Mouse (Mus musculus) frontal cortex, postnatal 10 days (tissue): ENCODE results near the gene Uqcr11.

Experiments used
- DNase-seq, 2 experiments: peaks; one replicate each; pipeline ENCODE4 v3.0.0; 2022; ENCODE audit warnings: low spot score in 2 of 2, mixed read lengths in 1 of 2

Uqcr11 gene

DNA sequence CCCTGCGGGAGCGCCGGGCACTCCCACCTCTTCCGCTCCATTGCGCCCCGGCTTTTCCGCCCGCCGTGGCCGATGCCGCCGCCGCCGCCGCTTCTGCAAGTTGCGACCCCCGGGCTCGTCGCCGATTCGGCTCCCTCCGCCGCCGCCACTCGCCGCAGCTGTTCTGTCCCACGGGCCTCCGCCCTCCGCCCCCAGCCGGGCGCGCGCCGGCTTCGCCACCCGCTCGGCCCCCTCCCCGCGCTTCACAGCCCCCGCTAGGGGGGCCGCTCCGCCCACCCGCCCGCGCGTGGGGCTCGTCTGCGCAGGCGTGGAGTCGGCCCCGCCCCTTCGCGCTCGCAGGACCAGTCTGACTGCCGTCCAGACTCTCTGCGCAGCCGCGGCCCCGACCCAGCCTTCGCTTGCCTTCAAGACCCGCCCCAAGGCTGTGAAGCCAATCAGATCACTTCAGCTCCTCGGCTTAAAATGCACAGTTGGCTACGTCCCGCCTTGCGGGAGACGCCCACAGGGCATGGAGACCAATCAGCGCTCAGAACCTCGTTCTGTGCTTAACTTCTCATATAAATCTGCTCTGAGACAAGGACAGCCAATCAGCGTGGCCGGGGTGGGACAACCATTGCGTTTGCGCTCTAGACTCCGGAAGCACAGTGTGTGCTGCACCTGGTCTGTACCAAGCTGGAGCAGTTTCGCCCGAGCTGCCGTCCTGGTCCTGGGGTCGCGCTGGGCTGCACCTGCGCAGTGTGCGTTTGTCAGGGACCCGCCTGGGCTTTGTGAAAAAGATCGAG is 7.2 kb downstream of the Uqcr11 start, which contains the start of gene Mbd3:
TSS of gene Mbd3 (minus strand) at position 360 of the 782 bp plus-strand sequence.
- peak; percentile 100 for DNase-seq

GRCm38 (mm10) chr10:80398719-80399190 is 7.9 kb downstream of the Uqcr11 start:
- DNase-seq = peak; percentile 96 to 97

DNA sequence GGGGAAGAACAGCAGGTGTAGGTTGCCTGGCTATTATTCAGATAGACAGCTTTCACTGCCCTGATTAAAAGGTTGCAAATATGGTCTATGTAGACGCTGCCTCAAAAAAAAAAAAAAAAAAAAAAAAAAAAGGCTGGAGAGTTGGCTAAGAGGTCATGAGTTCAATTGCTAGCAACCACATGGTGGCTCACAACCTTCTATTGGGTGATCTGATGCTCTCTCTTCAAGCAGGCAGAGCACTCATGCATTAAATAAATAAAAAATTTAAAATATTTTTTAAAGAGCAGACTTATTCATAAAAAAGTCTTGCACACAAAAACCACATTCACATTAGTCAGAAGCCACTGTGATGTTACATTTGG is 8.5 kb downstream of the Uqcr11 start:
- no peak for DNase-seq

DNA sequence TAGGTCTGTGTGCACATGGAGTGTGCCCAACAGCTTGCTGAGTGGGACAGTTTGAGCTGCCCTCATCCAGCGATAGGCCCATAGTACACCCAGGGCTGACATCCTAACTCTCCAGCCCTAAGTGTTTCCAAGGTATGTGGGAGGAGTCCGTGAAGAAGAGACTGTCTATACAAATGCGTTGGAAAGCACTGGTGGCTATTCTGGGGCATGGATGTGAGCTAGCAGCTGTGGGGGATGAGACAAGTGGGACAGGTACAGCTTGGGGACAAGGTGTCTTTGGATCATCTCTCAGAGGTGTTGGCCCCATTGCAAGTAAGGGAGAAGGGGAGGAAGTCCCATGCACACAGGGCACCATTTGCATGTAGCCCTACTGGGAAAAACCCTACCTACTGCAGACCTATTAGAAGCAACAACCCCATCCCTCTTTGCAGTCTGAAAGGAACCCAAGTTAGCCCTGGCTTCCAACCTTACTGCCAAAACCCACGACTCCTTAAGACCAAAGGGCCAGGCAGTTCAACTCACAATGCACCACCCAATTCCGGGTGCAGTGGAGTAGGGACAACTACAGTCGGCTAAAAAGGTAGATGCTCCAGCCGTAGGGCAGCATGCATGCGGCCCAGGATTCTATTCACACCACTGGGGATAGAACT is 9.0 kb downstream of the Uqcr11 start:
- no peak for DNase-seq

DNA sequence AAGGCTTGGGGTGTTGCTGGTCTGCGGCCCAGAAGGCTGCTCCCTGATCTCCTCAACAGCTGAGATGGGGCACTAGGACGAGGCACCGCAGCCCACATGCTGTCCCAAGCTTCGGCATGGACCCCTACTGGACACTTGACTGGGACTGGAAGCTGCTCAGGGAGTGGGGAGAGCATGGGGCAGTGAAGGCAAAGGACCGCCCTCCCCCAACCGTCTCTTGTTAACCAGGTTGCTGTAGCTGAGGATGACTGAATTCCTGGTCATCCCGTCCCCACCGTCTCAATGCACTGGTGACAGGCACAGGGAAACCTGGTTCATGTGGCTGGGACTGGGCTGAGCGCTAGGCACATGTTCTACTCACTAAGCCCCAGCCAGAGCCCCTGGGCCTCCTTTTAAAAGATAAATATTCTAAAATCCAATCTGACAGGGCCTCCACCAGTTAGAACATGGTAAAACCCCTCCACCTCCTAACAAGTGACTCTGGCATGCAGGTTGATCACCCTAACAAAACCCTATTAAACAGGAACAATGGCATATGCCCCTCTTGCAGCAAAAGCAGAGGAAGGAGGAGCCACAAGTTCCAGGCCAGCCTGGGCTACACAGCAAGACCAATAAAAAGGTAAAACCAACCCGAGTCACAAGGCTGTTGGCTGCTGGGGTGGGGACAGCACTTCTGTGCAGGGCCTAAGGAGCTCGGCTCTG is 9.7 kb downstream of the Uqcr11 start:
- no peak for DNase-seq

DNA sequence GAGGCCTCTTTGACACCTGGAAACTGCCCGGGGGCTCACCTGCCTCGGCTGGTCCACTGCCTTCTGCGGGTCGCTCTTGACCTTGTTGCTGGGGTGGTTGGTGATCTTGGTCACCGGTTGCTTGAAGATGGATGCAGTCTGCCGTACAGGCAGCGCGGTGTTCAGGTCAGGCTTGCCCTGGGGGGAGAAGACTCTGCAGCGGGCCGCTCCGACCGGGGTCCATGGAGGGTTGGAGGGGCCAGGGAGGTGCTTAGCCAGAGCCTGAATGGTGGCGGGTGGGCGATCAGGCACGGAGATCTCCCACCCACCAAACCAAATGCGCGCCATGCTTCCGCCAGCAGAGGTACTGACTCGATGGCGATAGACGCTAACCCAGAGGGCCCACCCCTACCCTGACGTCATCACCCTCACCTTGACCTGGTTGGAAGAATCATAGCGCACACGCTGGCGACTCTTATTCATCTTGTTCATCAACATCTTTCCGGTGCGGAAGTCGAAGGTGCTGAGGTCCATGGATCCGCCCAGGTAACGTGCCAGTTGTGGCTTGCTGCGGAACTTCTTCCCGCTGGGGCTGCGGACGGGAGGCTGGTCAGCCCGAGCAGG is 11.5 kb downstream of the Uqcr11 start:
- DNase-seq = no peak

DNA sequence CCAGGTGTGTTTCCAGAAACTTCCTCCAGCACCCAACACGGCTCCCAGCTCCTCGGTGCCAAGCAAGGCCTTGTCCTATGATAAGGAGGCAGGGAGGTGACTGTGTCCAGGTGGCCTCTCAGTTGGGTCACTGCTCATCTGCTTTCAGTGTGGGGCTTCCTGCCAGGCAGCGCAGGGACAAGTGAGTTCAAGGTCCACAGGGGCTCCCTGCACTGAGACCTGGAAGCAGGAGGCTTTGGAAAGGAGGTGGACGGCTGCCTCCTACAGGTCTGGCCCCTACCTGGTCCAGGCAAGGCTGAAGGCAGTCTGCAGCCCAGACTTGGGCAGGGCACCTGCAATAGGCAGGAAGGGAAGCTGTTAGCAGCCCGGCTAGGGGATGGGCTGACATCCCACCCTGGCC is 13.9 kb downstream of the Uqcr11 start:
- no peak for DNase-seq

DNA sequence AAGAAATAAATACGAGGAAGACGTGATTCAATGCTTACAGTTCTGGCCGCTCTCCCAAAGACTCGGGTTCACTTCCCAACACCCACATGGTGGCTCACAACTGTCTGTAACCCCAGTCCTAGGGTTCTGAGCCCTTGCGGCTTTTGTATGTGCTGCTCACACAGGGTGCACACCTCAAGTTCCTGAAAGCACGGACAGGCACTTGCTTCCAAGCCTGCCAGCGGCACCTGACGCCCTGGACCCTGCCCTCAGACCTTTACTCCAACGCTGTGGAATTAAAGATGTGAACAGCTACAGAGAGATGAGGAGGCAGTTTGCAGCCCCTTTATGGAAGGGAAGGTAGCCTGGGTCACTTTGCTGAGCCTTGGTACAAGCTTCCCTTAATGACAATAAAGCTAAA is 15.9 kb downstream of the Uqcr11 start:
- DNase-seq = no peak

GRCm38 (mm10) chr10:80389185-80389708 is 17.4 kb downstream of the Uqcr11 start:
- no peak for DNase-seq

DNA sequence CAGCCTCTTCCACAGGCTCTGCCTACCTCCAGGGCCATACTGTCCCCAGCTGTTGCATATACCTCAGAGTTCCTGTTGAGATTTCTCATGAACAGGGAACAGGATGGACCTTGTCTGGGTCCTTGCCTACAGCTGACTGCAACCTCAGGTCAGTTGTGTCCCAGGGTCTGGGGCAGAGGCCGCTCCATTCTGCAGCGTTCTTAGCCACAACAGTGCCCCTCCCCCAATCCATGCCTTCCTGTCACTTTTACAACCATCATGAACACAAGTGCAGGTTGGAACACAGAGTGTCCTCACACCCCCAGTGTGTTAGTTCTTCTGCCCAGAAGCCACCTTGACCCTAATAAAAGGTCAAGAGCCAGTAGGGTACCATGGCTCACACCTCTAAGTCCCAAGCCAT is 17.9 kb downstream of the Uqcr11 start:
- no peak for DNase-seq

DNA sequence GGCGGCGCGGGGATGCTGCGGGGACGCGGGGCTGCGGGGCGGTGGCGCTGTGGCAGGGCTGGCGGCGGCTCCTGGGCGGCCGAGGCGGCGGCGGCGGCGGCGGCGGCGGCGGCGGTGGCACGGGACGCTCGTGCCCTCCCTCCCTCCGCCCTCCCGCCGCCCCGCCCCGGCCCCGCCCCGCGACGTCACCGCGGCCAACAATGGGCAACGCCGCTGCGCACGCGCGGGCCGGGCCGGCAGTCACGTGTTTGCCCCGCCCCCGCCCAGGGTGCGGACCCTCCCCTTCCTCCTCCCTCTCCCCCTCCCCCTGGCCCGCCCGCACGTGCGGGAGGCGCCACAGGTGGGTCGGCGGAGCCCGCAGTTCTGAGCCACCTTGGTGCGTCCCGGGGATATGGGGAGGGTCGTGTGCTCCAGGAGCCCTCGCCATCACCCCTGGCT is 19.1 kb downstream of the Uqcr11 start, which contains the start of gene Mex3d:
TSS of gene Mex3d (minus strand) at position 138 of the 438 bp plus-strand sequence.
- peak in 1 of 2 experiments; percentile 86 for DNase-seq

DNA sequence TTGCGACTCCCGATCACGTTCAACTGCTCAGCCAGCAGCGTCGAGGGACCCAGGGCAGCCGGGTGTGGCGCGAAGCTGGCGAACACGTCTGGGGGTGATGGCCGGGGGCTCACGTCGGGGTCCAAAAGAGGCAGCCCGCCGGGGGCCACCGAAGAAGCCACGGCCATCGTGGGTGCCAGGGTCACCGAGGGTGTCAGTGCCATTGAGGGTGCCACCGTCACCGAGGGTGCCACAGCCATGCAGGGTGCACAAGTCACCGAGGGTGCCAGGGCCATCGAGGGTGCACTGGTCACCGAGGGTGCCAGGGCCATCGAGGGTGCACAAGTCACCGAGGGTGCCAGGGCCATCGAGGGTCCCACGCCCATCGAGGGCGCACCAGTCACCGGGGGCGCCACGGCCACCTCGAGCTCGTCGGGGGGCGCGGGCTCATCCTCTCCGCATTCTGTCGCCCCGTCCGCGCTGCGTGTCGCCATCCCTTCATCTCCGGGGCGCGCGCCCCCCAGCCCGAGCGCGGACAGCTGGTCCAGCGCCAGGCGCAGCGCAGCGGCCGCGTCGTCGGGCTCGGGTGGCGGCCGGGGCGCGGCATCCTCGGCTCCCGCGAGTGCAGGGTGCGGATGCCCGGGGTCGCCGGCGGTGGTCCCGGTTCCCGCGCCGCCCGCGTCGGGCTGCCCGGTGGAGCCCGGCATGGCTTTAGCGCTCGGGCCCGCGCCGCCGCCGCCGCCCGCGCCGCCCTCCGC is 19.7 kb downstream of the Uqcr11 start:
- no peak for DNase-seq

DNA sequence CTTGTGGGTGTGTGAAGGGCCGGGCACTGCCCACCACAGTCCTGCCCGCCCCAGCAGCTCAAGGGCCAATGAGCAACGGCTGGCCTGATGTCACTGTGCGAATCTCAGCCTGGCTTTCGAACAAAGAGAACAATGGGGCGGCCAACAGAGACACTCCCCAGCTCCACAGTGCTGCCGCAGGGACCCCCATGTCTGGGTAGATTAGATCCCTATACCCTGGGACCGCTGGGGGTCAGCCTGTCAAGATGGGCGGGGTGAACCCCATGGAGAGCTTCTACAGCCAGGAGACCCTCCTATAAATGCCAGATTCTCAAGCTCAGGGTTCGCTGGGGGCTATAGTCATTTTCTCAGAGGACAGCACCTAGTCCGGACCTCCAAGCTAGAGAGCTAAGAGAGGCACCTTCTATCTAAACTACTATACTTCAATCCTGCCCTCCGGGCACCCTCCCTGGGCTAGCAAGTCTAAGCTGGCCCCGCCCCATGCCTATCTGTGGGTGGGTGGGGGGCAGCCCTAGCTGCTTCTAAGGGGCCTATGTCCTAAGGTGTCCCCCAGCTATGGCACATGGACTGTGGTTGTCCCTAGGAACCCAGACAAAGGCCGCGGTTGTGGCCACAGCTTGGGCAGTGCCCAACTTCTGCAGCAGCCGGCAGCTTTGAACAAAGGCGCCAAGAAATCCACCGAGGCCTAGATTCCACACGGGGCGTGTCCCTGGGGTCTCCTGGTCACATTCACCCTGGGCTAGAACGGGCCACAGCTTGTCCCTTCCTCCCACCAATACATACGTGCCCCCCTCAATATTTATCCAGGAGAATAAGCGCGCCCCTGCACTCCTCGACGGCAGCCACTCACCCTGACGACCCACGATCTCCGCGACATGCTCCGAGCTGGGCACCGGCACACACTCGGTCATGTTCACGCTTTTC is 20.6 kb downstream of the Uqcr11 start:
- no peak for DNase-seq

DNA sequence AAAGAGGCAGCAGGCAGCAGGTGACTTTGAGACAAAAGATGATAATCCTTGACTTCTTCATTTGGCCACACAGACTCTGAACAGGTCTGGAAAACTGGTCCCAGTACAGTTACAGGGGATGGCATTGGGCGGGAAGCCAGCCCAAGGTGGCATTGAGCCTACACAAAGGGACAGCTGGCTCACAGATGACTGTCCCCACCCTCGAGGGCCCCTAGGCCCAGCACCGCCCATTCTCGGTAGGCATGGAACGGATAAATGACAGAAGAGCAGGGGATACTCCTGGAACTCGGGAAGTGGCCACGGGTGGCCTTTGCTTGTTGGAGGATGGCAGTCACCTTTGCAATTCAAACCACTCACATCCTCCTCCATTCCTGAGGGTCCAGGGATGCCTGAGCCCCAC is 21.3 kb downstream of the Uqcr11 start:
- DNase-seq = no peak

DNA sequence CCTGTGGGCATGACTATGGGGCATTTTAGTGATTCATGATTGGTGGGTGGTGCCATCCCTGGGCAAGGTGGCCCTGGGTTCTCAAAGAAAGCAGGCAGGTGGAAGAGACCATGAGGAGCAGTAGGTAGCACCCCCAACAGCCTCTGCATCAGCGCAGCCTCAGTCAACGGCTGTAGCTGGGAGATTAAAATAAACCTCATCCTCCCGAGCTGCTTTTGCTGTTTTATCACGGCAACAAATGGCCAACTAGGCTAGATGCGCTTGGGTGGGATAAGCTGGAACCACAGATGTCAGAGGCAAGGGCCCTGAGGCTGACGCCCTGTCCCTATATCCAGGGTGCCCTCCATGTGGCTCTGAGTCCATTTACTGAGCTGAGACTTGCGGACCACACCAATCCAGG is 21.9 kb downstream of the Uqcr11 start:
- no peak for DNase-seq

GRCm38 (mm10) chr10:80384115-80384639 is 22.5 kb downstream of the Uqcr11 start:
- no peak for DNase-seq

GRCm38 (mm10) chr10:80383431-80383830 is 23.2 kb downstream of the Uqcr11 start:
- DNase-seq = no peak

DNA sequence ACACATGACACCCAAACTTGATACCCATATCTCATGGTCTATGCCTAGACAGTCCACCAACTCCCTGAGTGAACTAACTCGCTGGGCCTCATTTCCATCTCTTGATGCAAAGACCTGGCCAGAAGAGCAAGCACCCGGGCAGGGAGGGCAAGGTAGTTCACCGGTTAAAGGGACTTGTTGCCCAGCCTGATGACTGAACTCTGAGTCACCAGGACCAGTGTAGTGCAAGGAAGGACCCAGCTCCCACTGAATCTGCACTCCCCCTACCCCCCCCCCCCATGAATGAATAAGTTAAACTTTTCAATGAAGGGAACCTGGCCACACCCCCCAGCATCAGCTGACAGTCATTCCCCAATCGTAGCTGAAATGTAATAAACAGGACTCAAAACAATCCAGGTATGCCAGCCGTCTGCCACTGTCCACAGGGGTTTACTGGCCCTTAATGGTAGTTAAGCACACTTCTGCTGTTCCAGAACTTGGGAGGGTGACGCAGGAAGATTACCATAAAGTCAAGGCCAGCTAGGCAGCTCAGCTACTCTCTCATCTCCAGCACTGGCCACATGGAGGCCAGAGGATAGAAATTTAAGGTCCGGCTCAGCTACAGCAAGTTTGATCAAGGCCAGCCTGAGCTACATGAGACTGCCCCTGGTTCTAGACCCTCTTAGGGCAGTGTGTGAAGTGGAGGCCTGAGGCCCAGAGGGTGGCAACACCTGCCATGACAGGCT is 23.8 kb downstream of the Uqcr11 start:
- no peak for DNase-seq

- DNase-seq = no peak
These were observed 28.9 kb downstream of the Uqcr11 start for GRCm38 (mm10) chr10:80377716-80378115.
